Mouse (Mus musculus): ENCODE data around the gene Gm45521.
A peak's percentile ranks its signal among the peaks of the same experiment; 100 is the strongest.

Gene Gm45521

GRCm38 (mm10) chr14:7957049-7957448 is at the start of gene Gm45521:
TSS of gene Gm45521 (plus strand) at chr14:7957288.
- DNase-seq (ENCODE audit: extremely low spot score, low spot score): peak; percentile 19

GRCm38 (mm10) chr14:7909472-7909871 is 47.6 kb upstream of the Gm45521 start:
- no peak for DNase-seq (ENCODE audit: extremely low spot score, low spot score)

- no peak for DNase-seq (ENCODE audit: extremely low spot score, low spot score)
These were observed 43.2 kb upstream of the Gm45521 start for GRCm38 (mm10) chr14:7913842-7914241.

GRCm38 (mm10) chr14:7914461-7914860 is 42.6 kb upstream of the Gm45521 start:
- DNase-seq (ENCODE audit: extremely low spot score, low spot score): no peak

GRCm38 (mm10) chr14:7918150-7918991 is 38.7 kb upstream of the Gm45521 start:
- DNase-seq (ENCODE audit: extremely low spot score, low spot score): no peak

GRCm38 (mm10) chr14:7919309-7919708 is 37.8 kb upstream of the Gm45521 start:
- no peak for DNase-seq (ENCODE audit: extremely low spot score, low spot score)

GRCm38 (mm10) chr14:7919921-7920320 is 37.2 kb upstream of the Gm45521 start:
- no peak for DNase-seq (ENCODE audit: extremely low spot score, low spot score)

- DNase-seq (ENCODE audit: extremely low spot score, low spot score): no peak
These were observed 35.6 kb upstream of the Gm45521 start for GRCm38 (mm10) chr14:7921459-7921858.

- no peak for DNase-seq (ENCODE audit: extremely low spot score, low spot score)
These were observed 33.5 kb upstream of the Gm45521 start for GRCm38 (mm10) chr14:7923635-7924034.

GRCm38 (mm10) chr14:7928362-7928761 is 28.7 kb upstream of the Gm45521 start:
- no peak for DNase-seq (ENCODE audit: extremely low spot score, low spot score)

- DNase-seq (ENCODE audit: extremely low spot score, low spot score): no peak
These were observed 28.1 kb upstream of the Gm45521 start for GRCm38 (mm10) chr14:7929029-7929428.

GRCm38 (mm10) chr14:7932151-7932550 is 24.9 kb upstream of the Gm45521 start:
- DNase-seq (ENCODE audit: extremely low spot score, low spot score): no peak

GRCm38 (mm10) chr14:7934166-7934565 is 22.9 kb upstream of the Gm45521 start:
- no peak for DNase-seq (ENCODE audit: extremely low spot score, low spot score)

GRCm38 (mm10) chr14:7937052-7937630 is 19.9 kb upstream of the Gm45521 start:
- DNase-seq (ENCODE audit: extremely low spot score, low spot score): peak; percentile 30

- no peak for DNase-seq (ENCODE audit: extremely low spot score, low spot score)
These were observed 18.0 kb upstream of the Gm45521 start for GRCm38 (mm10) chr14:7938809-7939784.

GRCm38 (mm10) chr14:7941413-7941812 is 15.7 kb upstream of the Gm45521 start:
- DNase-seq (ENCODE audit: extremely low spot score, low spot score): no peak

GRCm38 (mm10) chr14:7943101-7943800 is 13.8 kb upstream of the Gm45521 start:
- DNase-seq (ENCODE audit: extremely low spot score, low spot score): no peak

- DNase-seq (ENCODE audit: extremely low spot score, low spot score): no peak
These were observed 13.3 kb upstream of the Gm45521 start for GRCm38 (mm10) chr14:7943801-7944135.

GRCm38 (mm10) chr14:7944349-7945039 is 12.6 kb upstream of the Gm45521 start:
- no peak for DNase-seq (ENCODE audit: extremely low spot score, low spot score)

GRCm38 (mm10) chr14:7945261-7945660 is 11.8 kb upstream of the Gm45521 start:
- no peak for DNase-seq (ENCODE audit: extremely low spot score, low spot score)

- no peak for DNase-seq (ENCODE audit: extremely low spot score, low spot score)
These were observed 5.9 kb upstream of the Gm45521 start for GRCm38 (mm10) chr14:7951234-7951633.

Data from neural tube, embryonic 10.5 days (tissue).